Mouse (Mus musculus) forebrain, postnatal 0 days (tissue): Measurements from ENCODE around the gene Ralb. TPM values are rescaled to one million over a fixed set of nuclear protein-coding genes. Genes with fewer than 3 reads are reported as not detected.

Source experiments
- ATAC-seq: fragments of 200-750 bp; cut with Nextera tagmentation; 2 replicates; pipeline ENCODE4 v1.8.0; 2017; ENCODE audit warnings: mild to moderate bottlenecking, moderate library complexity
- DNase-seq: peaks from one replicate; pipeline ENCODE4 v3.0.0-alpha.2; 2015
- H3K27ac ChIP-seq: fragments of 300-500 bp; sonication (generic); 2 replicates; pipeline ENCODE4 v1.5.1; 2014; ENCODE audit warnings: low read depth, mild to moderate bottlenecking, antibody characterized with exemption, low read length, moderate library complexity, mixed read lengths
- H3K27me3 ChIP-seq: fragments of 300-500 bp; sonication (generic); 2 replicates; pipeline ENCODE4 v1.6.1; 2014; ENCODE audit warnings: mild to moderate bottlenecking, low read length, mixed read lengths; ENCODE audit not compliant: insufficient read depth
- H3K36me3 ChIP-seq: fragments of 300-500 bp; sonication (generic); 2 replicates; pipeline ENCODE4 v1.6.1; 2014; ENCODE audit warnings: mild to moderate bottlenecking, moderate library complexity; ENCODE audit not compliant: insufficient read depth
- H3K4me1 ChIP-seq: fragments of 300-500 bp; sonication (generic); 2 replicates; pipeline ENCODE4 v1.6.1; 2014; ENCODE audit warnings: antibody characterized with exemption; ENCODE audit not compliant: insufficient read depth
- H3K4me2 ChIP-seq: fragments of 300-500 bp; sonication (generic); 2 replicates; pipeline ENCODE4 v1.6.1; 2014; ENCODE audit warnings: low read depth, mild to moderate bottlenecking, moderate library complexity
- H3K4me3 ChIP-seq: fragments of 300-500 bp; sonication (generic); 2 replicates; pipeline ENCODE4 v1.5.1; 2014; ENCODE audit warnings: low read depth, low read length, mixed read lengths
- H3K9ac ChIP-seq: fragments of 300-500 bp; sonication (generic); 2 replicates; pipeline ENCODE4 v1.6.1; 2014; ENCODE audit warnings: mild to moderate bottlenecking
- H3K9me3 ChIP-seq: fragments of 300-500 bp; sonication (generic); 2 replicates; pipeline ENCODE4 v1.6.1; 2016; ENCODE audit warnings: low read length
- CTCF ChIP-seq: sonication (generic); IDR thresholded peaks from 2 replicates; pipeline ENCODE4 v1.5.1; 2016; ENCODE audit warnings: antibody characterized with exemption, control low read depth, low read depth
- WGBS: fragments of 180-500 bp; shearing (Covaris S2); extraction: QIAGEN DNeasy Blood & Tissue Kit; methylation state at CpG from one replicate; pipeline ENCODE4 v1.1.7; 2014; 5-methylcytosine and 5-hydroxymethylcytosine counted together
- polyA plus RNA-seq: library from polyadenylated mRNA; unstranded; fragments of >200 nt; fragmentation: Nextera tagmentation; extraction: Ambion mirVana; gene quantifications from 2 replicates; pipeline ENCODE4 v1.2.1, GENCODE M21; 2015
- total RNA-seq: library from RNA; depleted of rRNA; stranded (reverse); fragments of >200 nt; gene quantifications from 2 replicates; pipeline ENCODE4 v1.2.3, GENCODE M21; 2014

Gene Ralb
- total and polyA plus RNA-seq, 2 experiments from 2014 or later = 40.6 to 57.3 TPM

DNA sequence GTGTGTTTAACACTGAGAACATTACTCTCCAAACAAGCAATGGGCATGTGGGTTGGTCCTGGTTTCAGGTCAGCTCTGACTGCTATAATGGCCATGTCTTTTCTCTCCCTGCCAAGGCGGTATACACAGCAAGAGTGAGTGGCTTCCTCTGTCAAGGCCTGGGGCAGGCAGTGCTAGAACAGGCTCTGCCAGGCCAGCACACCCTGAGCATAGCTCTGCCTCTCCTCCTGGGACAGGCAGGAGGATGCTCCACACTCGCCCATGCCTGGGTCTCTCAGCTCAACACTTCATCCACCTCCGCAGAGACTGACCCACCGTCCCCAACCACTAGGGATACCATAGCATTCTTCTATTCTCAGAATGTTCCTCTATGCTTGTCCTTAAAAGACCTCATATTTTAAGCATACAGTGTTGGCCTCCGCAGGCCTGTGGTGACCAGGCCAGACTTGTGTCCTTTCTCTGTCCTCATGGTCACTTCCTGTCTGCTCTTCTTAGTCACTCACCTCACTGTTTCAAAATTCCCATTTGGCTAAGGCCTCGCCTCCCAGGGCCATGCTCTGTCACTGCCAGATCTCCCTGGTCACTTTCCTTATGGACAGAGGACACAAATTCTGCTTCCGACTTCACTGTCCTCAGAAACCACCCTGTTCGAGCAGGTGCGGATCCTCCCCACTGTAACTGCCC, 9.7 kb downstream of the Ralb start:
- no peak overlapping the region for H3K9ac ChIP-seq
- no peak overlapping the region for H3K4me3 ChIP-seq
- DNase-seq = no peak
- no peak overlapping the region for H3K27ac ChIP-seq
- WGBS = 93% methylated on average over 9 of the region's 9 CpGs
- H3K4me2 ChIP-seq = no peak overlapping the region
- no peaks in the 10 kb centered on the region for H3K9me3 ChIP-seq
- ATAC-seq = no peak
- no peaks in the 10 kb centered on the region for H3K36me3 ChIP-seq
- no peak for TF ChIP-seq CTCF
- H3K27me3 ChIP-seq = no peaks in the 10 kb centered on the region
- no peaks in the 10 kb centered on the region for H3K4me1 ChIP-seq

DNA sequence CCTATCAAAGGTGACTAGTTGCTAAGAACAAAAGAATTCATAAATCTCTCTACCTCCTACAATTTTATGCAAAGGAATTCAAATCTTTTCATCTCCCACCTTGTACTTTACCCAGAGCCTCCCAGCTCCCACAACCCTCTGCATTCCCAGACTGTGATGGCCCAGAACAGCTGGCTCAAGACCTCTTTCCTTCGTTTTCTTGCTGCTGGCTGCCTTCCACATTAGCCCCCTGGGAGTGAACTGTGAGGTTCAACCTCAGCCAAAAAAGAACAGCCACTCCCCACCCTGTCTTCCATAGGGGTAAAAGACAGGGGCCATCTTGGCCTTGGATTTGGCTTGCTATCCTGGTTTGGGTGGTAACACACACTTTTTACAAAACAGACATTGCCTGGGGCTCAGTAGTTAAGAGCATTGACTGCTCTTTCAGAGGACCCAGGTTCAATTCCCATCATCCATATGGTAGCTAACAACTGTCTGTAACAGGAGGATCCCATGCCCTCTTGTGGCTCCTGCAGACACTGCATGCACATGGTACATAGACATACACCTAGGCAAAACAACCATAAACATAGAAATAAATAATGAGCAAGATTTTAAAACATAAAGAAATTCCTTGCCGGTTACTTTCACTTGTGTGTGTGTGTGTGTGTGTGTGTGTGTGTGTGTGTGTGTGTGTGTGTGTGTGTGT, 10.4 kb downstream of the Ralb start:
- Histone ChIP-seq H3K4me2 (no peak overlapping the region), H3K27ac (no peak overlapping the region), H3K9me3 (no peaks in the 10 kb centered on the region), H3K27me3 (no peaks in the 10 kb centered on the region), H3K9ac (no peak overlapping the region), H3K4me3 (no peak overlapping the region), H3K36me3 (no peaks in the 10 kb centered on the region), H3K4me1 (no peaks in the 10 kb centered on the region)
- ATAC-seq (no peak), DNase-seq (no peak)
- TF ChIP-seq CTCF = peak; percentile 24; the same call in 1 of the 2 replicates
- 66% methylated on average over 2 of the region's 2 CpGs for WGBS

DNA sequence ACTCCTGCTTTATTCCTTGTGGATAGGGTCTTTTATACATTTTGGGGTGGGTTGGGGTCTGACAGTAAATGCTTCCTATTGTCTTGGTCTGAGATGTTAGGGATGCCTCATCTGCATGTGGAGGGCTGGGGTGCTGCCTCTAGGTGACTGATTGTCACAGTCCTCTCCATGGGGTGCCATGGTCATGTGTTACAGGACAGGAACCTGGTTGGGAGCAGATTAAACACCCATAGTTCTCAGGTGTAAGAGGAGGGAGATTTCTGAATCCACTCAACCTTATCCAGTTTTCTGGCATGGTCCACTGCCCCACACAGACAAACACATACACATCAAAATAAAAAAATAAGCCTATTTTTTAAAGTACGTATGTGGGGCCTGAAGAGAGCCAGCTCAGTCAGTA, 12.1 kb downstream of the Ralb start:
- ATAC-seq (no peak), DNase-seq (no peak)
- no peak for TF ChIP-seq CTCF
- H3K36me3 ChIP-seq = no peaks in the 10 kb centered on the region
- no peaks in the 10 kb centered on the region for H3K4me1 ChIP-seq
- no peak overlapping the region for H3K9ac ChIP-seq
- H3K9me3 ChIP-seq = no peaks in the 10 kb centered on the region
- no peaks in the 10 kb centered on the region for H3K27me3 ChIP-seq
- WGBS = 90% methylated on average over 1 of the region's 1 CpGs
- no peak overlapping the region for H3K4me2 ChIP-seq
- H3K4me3 ChIP-seq = no peak overlapping the region
- H3K27ac ChIP-seq = no peak overlapping the region

GRCm38 (mm10) chr1:119492097-119492496, 12.5 kb downstream of the Ralb start:
- H3K27me3 ChIP-seq = no peaks in the 10 kb centered on the region
- ATAC-seq (no peak), DNase-seq (no peak)
- no peak overlapping the region for H3K4me2 ChIP-seq
- no peaks in the 10 kb centered on the region for H3K36me3 ChIP-seq
- TF ChIP-seq CTCF = no peak
- H3K4me3 ChIP-seq = no peak overlapping the region
- no peak overlapping the region for H3K9ac ChIP-seq
- H3K4me1 ChIP-seq = no peaks in the 10 kb centered on the region
- H3K27ac ChIP-seq = no peak overlapping the region
- 56% methylated on average over 11 of the region's 11 CpGs for WGBS
- H3K9me3 ChIP-seq = no peaks in the 10 kb centered on the region

GRCm38 (mm10) chr1:119490765-119491164, 13.8 kb downstream of the Ralb start:
- H3K27me3 ChIP-seq = no peaks in the 10 kb centered on the region
- 88% methylated on average over 7 of the region's 7 CpGs for WGBS
- H3K27ac ChIP-seq = no peak overlapping the region

DNA sequence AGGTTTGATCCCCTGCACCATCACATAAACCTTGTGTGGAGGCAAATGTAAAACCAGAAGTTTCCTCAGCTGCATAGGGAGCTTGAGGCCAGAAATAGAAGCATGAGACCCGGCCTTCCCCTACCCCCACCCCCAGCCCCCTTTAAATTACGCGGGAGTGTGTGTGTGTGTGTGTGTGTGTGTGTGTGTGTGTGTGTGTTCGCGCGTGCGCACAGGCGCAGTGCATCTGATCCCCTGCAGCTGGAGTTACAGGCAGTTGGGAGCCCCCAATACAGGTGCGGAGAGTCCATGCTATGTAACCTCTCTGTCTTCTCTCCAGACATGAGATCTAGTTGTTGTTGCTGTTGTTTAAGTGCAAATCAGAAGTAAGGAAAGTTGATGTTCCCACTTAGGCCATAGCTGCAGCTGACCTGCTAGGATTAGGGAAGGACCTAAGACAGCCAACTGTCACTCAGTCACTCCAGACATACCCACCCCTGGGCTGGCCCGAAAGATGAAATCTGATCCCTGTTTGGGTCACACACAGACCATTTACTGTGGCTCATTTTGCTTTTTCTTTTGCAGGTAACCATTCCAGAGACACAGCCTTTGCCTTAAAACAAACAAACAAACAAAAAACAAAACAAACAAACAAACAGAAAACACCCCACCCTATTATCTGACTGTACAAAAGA, 16.5 kb downstream of the Ralb start:
- no peaks in the 10 kb centered on the region for H3K36me3 ChIP-seq
- no peaks in the 10 kb centered on the region for H3K27me3 ChIP-seq
- no peak overlapping the region for H3K27ac ChIP-seq
- no peak for DNase-seq
- no peaks in the 10 kb centered on the region for H3K9me3 ChIP-seq
- H3K4me3 ChIP-seq = no peak overlapping the region
- no peak for TF ChIP-seq CTCF
- no peaks in the 10 kb centered on the region for H3K4me1 ChIP-seq
- WGBS = 62% methylated on average over 9 of the region's 10 CpGs
- H3K4me2 ChIP-seq = no peak overlapping the region
- peak; percentile 51 for ATAC-seq
- no peak overlapping the region for H3K9ac ChIP-seq

More at GRCm38 (mm10) chr1:119490765-119491164, 13.8 kb downstream of the Ralb start:
- H3K9ac ChIP-seq = no peak overlapping the region
- no peaks in the 10 kb centered on the region for H3K36me3 ChIP-seq
- no peak for TF ChIP-seq CTCF
- no peaks in the 10 kb centered on the region for H3K4me1 ChIP-seq
- H3K4me2 ChIP-seq = no peak overlapping the region
- no peak overlapping the region for H3K4me3 ChIP-seq
- DNase-seq (no peak), ATAC-seq (no peak)
- no peaks in the 10 kb centered on the region for H3K9me3 ChIP-seq

GRCm38 (mm10) chr1:119485825-119486224, 18.8 kb downstream of the Ralb start:
- DNase-seq = no peak
- no peaks in the 10 kb centered on the region for H3K4me1 ChIP-seq
- H3K36me3 ChIP-seq = no peaks in the 10 kb centered on the region
- no peak for TF ChIP-seq CTCF
- ATAC-seq = no peak
- WGBS = 39% methylated on average over 2 of the region's 2 CpGs
- H3K9ac ChIP-seq = no peak overlapping the region
- H3K4me2 ChIP-seq = no peak overlapping the region
- no peaks in the 10 kb centered on the region for H3K27me3 ChIP-seq
- no peak overlapping the region for H3K4me3 ChIP-seq
- no peak overlapping the region for H3K27ac ChIP-seq
- no peaks in the 10 kb centered on the region for H3K9me3 ChIP-seq
